Mouse (Mus musculus) intestine, embryonic 15.5 days (tissue): Measurements from ENCODE around the gene Gdf9. TPM values are rescaled to one million over a fixed set of nuclear protein-coding genes. Genes with fewer than 3 reads are reported as not detected.
A peak's percentile ranks its signal among the peaks of the same experiment; 100 is the strongest.

ENCODE experiments used
- ATAC-seq: fragments of 200-750 bp; cut with Nextera tagmentation; 2 replicates; pipeline ENCODE4 v1.8.0; 2017; ENCODE audit warnings: moderate TSS enrichment, moderate library complexity
- H3K27ac ChIP-seq: fragments of 300-500 bp; sonication (generic); 2 replicates; pipeline ENCODE4 v1.5.1; 2015; ENCODE audit warnings: mild to moderate bottlenecking, inconsistent platforms
- H3K27me3 ChIP-seq: fragments of 300-500 bp; sonication (generic); replicated peaks from 2 replicates; pipeline ENCODE4 v1.6.1; 2015; ENCODE audit warnings: inconsistent platforms
- H3K36me3 ChIP-seq: fragments of 300-500 bp; sonication (generic); 2 replicates; pipeline ENCODE4 v1.6.1; 2015; ENCODE audit warnings: inconsistent platforms
- H3K4me1 ChIP-seq: fragments of 300-500 bp; sonication (generic); replicated peaks from 2 replicates; pipeline ENCODE4 v1.6.1; 2015; ENCODE audit warnings: inconsistent platforms
- H3K4me2 ChIP-seq: fragments of 300-500 bp; sonication (generic); replicated peaks from 2 replicates; pipeline ENCODE4 v1.6.1; 2015; ENCODE audit warnings: mild to moderate bottlenecking, inconsistent platforms
- H3K4me3 ChIP-seq: fragments of 300-500 bp; sonication (generic); replicated peaks from 2 replicates; pipeline ENCODE4 v1.5.1; 2015; ENCODE audit warnings: inconsistent platforms
- H3K9ac ChIP-seq: fragments of 300-500 bp; sonication (generic); 2 replicates; pipeline ENCODE4 v1.6.1; 2015; ENCODE audit warnings: inconsistent platforms
- H3K9me3 ChIP-seq: fragments of 300-500 bp; sonication (generic); 2 replicates; pipeline ENCODE4 v1.6.1; 2016; ENCODE audit warnings: inconsistent platforms
- WGBS: fragments of 180-500 bp; shearing (Covaris S2); methylation state at CpG from one replicate; pipeline ENCODE4 v1.1.7; 2015; 5-methylcytosine and 5-hydroxymethylcytosine counted together
- polyA plus RNA-seq: library from polyadenylated mRNA; unstranded; fragments of >200 nt; fragmentation: Nextera tagmentation; extraction: Ambion mirVana; gene quantifications from 2 replicates; pipeline ENCODE4 v1.2.1, GENCODE M21; 2015

The Gdf9 gene
- polyA plus RNA-seq, 1 experiment from 2014 or later = 1.3 TPM

- 87% methylated on average over 3 of the region's 3 CpGs for WGBS
- Histone ChIP-seq H3K27me3 (no peaks in the 10 kb centered on the region), H3K36me3 (peaks cover 9% of the 10 kb centered on the region; the same call in 1 of the 2 replicates), H3K4me1 (peaks cover 8% of the 10 kb centered on the region; the same call in 1 of the 2 replicates), H3K4me3 (no peak overlapping the region), H3K9me3 (no peaks in the 10 kb centered on the region), H3K9ac (no peak overlapping the region), H3K27ac (no peak overlapping the region), H3K4me2 (no peak overlapping the region)
- no peak for ATAC-seq
Observed at GRCm38 (mm10) chr11:53427993-53428715, 2.7 kb upstream of the Gdf9 start.

DNA sequence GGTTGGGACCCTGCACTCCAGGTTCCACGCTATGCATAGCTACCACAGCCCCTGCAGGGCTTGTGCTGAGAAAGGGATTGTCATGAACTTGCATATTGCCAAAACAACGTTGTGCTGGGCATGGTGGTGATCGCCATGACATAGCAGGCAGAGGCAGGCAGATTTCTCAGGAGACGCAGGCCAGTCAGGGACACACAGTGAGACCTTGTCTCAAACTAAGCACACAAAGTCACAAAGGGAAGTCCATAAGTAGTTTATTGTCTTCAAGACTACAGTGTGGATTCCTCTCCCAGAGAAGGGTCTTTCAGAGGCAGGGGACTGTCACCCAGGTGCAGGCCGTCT is 2.1 kb upstream of the Gdf9 start:
- Histone ChIP-seq H3K27ac (no peak overlapping the region), H3K9ac (no peak overlapping the region), H3K36me3 (peaks cover 9% of the 10 kb centered on the region; the same call in 1 of the 2 replicates), H3K27me3 (no peaks in the 10 kb centered on the region), H3K9me3 (no peaks in the 10 kb centered on the region), H3K4me3 (no peak overlapping the region), H3K4me1 (peaks cover 8% of the 10 kb centered on the region; the same call in 1 of the 2 replicates), H3K4me2 (no peak overlapping the region)
- WGBS = 97% methylated on average over 5 of the region's 5 CpGs
- no peak for ATAC-seq

GRCm38 (mm10) chr11:53429182-53429581 is 1.6 kb upstream of the Gdf9 start:
- no peaks in the 10 kb centered on the region for H3K27me3 ChIP-seq
- H3K9ac ChIP-seq = no peak overlapping the region
- H3K4me1 ChIP-seq = peaks cover 8% of the 10 kb centered on the region; the same call in 1 of the 2 replicates
- H3K36me3 ChIP-seq = peaks cover 9% of the 10 kb centered on the region; the same call in 1 of the 2 replicates
- no peaks in the 10 kb centered on the region for H3K9me3 ChIP-seq
- peak overlapping the region; percentile 78 for H3K4me2 ChIP-seq
- ATAC-seq = no peak
- H3K4me3 ChIP-seq = peak overlapping the region; percentile 90; the same call in 1 of the 2 replicates
- H3K27ac ChIP-seq = no peak overlapping the region

DNA sequence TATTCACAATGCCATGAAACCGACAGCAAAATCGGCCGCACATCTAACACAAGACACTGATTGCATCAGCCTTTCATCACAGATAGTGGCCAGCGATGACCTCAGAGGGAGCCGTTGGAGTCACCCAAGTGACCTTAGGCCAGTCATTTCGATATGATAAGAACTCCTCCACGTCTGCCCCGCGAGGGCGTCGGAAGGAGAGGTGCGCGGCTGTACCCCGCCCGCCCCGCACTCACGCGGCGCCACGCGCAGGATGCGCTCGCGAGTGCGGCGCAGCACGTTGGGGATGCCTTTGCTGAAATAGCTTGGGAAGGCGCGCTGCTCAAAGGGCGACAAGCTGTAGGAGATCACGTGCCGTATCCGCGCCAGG is 538 bp upstream of the Gdf9 start:
- peak overlapping the region; percentile 91 for H3K9ac ChIP-seq
- H3K4me1 ChIP-seq = peaks cover 8% of the 10 kb centered on the region; the same call in 1 of the 2 replicates
- H3K27ac ChIP-seq = peak overlapping the region; percentile 85
- no peaks in the 10 kb centered on the region for H3K27me3 ChIP-seq
- H3K36me3 ChIP-seq = peaks cover 9% of the 10 kb centered on the region; the same call in 1 of the 2 replicates
- peak overlapping the region; percentile 90 for H3K4me3 ChIP-seq
- no peak for ATAC-seq
- peak overlapping the region; percentile 78 for H3K4me2 ChIP-seq
- no peaks in the 10 kb centered on the region for H3K9me3 ChIP-seq
- under 1% methylated on average over 34 of the region's 34 CpGs for whole genome bisulfite sequencing

DNA sequence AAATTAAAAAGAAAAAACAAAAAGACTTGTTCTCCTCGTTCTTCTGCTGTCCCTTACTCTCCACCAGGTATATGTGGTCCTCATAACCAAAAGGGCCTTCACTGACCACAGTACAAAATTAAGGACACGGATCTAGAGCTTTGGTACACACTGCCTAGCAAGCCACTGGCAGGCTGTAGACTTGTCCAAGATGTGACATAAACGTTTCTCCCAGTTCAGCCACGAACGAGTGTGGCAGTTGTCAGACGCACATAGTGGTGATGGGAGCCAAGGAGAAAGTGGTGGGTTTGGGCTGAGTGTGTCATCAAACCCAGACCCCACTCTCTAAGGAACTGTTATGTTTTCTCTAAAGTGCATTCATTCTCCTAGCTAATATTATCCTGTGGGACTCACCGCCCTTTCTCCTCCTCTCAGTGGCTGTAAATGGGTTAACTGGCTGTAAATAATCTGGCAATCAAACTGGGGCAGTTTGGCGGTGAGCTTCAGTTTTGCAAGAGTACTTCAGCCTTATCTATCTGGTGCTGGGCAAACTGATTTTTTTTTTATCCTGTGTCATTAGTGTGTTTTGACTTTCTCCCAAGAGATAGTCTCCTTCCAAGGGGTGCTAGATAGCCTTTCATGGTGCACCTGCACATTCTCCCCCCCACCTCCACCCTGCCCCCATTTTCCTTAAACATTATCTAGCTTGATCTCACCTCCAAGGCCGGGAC is 679 bp downstream of the Gdf9 start:
- 0 out of 2 replicates have a peak overlapping the region, but pooled peaks have one; percentile 9 for H3K9ac ChIP-seq
- WGBS = 10% methylated on average over 9 of the region's 9 CpGs
- peak overlapping the region; percentile 78 for H3K4me2 ChIP-seq
- no peaks in the 10 kb centered on the region for H3K9me3 ChIP-seq
- no peaks in the 10 kb centered on the region for H3K27me3 ChIP-seq
- peaks cover 8% of the 10 kb centered on the region; the same call in 1 of the 2 replicates for H3K4me1 ChIP-seq
- peak overlapping the region; percentile 68 for H3K27ac ChIP-seq
- peak; percentile 53 for ATAC-seq
- H3K4me3 ChIP-seq = peak overlapping the region; percentile 90
- peaks cover 9% of the 10 kb centered on the region; the same call in 1 of the 2 replicates for H3K36me3 ChIP-seq

- ATAC-seq = no peak
- 61% methylated on average over 6 of the region's 6 CpGs for WGBS
- no peaks in the 10 kb centered on the region for H3K27me3 ChIP-seq
- H3K9me3 ChIP-seq = no peaks in the 10 kb centered on the region
- H3K4me1 ChIP-seq = peaks cover 8% of the 10 kb centered on the region; the same call in 1 of the 2 replicates
- H3K36me3 ChIP-seq = peaks cover 9% of the 10 kb centered on the region; the same call in 1 of the 2 replicates
- no peak overlapping the region for H3K9ac ChIP-seq
- H3K4me3 ChIP-seq = no peak overlapping the region
- no peak overlapping the region for H3K4me2 ChIP-seq
- no peak overlapping the region for H3K27ac ChIP-seq
Observed at GRCm38 (mm10) chr11:53433057-53433456, 2.2 kb downstream of the Gdf9 start.

GRCm38 (mm10) chr11:53435504-53435903 is 4.7 kb downstream of the Gdf9 start:
- Histone ChIP-seq H3K27ac (no peak overlapping the region), H3K4me2 (no peak overlapping the region), H3K4me1 (peaks cover 3% of the 10 kb centered on the region; the same call in 1 of the 2 replicates), H3K4me3 (no peak overlapping the region), H3K9ac (no peak overlapping the region), H3K9me3 (no peaks in the 10 kb centered on the region), H3K27me3 (no peaks in the 10 kb centered on the region), H3K36me3 (no peaks in the 10 kb centered on the region)
- ATAC-seq = no peak
- WGBS = 79% methylated on average over 8 of the region's 8 CpGs

DNA sequence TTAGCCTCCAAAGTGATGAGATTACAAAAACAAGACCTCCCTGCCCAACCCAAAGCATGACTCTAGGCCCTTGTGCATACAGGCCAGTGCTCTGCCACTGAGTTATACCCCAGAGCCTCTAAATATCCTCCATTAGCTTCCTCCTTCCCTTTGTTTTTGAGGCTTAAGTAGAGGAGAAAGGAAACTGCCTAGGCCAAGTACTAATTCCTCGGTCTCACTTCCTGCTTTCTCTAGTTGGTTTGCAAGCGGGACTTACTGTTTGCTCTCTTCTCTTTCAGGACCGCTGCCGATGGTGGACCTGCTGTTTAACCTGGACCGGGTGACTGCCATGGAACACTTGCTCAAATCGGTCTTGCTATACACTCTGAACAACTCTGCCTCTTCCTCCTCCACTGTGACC is 5.5 kb downstream of the Gdf9 start:
- no peak overlapping the region for H3K9ac ChIP-seq
- no peak overlapping the region for H3K4me3 ChIP-seq
- no peaks in the 10 kb centered on the region for H3K27me3 ChIP-seq
- H3K27ac ChIP-seq = no peak overlapping the region
- H3K9me3 ChIP-seq = no peaks in the 10 kb centered on the region
- peaks cover 2% of the 10 kb centered on the region; the same call in 1 of the 2 replicates for H3K4me1 ChIP-seq
- WGBS = 84% methylated on average over 6 of the region's 6 CpGs
- no peak for ATAC-seq
- no peaks in the 10 kb centered on the region for H3K36me3 ChIP-seq
- no peak overlapping the region for H3K4me2 ChIP-seq

DNA sequence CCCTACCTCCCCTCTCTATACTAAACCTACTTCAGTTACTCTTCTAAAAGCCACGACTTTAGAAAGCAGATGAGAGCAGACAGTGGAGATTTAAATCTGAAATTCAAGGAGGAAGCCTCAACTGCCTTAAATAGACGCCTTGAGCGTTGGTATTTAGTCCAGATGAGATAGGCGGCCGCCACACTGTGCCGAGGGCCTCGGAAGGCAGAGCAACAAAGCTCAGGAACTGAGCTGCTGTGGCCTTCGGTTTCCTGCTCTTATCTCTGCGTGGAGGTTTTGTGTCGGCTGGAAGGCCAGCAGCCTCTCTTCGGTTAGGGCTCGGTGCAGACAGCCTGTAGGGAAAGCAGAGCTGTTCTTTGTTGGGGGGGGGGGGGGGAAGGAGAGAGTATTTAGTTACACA is 11.1 kb downstream of the Gdf9 start:
- H3K27ac ChIP-seq = no peak overlapping the region
- no peaks in the 10 kb centered on the region for H3K36me3 ChIP-seq
- 0 out of 2 replicates have a peak, but pooled peaks have one; percentile 51 for ATAC-seq
- no peak overlapping the region for H3K9ac ChIP-seq
- no peaks in the 10 kb centered on the region for H3K9me3 ChIP-seq
- no peak overlapping the region for H3K4me3 ChIP-seq
- no peaks in the 10 kb centered on the region for H3K27me3 ChIP-seq
- H3K4me2 ChIP-seq = no peak overlapping the region
- 24% methylated on average over 12 of the region's 12 CpGs for WGBS
- H3K4me1 ChIP-seq = no peaks in the 10 kb centered on the region

GRCm38 (mm10) chr11:53443861-53444260 is 13.0 kb downstream of the Gdf9 start:
- 0 out of 2 replicates have a peak, but pooled peaks have one; percentile 42 for ATAC-seq
- 34% methylated on average over 6 of the region's 6 CpGs for WGBS
- H3K9ac ChIP-seq = no peak overlapping the region

GRCm38 (mm10) chr11:53445562-53445961 is 14.7 kb downstream of the Gdf9 start:
- Histone ChIP-seq H3K4me3 (no peak overlapping the region), H3K9me3 (no peaks in the 10 kb centered on the region), H3K4me1 (0 out of 2 replicates have a peak, but pooled peaks cover 4% of the 10 kb centered on the region), H3K9ac (no peak overlapping the region), H3K36me3 (no peaks in the 10 kb centered on the region), H3K4me2 (no peak overlapping the region), H3K27me3 (no peaks in the 10 kb centered on the region), H3K27ac (no peak overlapping the region)
- no peak for ATAC-seq
- WGBS = 61% methylated on average over 13 of the region's 13 CpGs

More at GRCm38 (mm10) chr11:53443861-53444260, 13.0 kb downstream of the Gdf9 start:
- no peaks in the 10 kb centered on the region for H3K4me1 ChIP-seq
- H3K36me3 ChIP-seq = no peaks in the 10 kb centered on the region
- H3K9me3 ChIP-seq = no peaks in the 10 kb centered on the region
- no peaks in the 10 kb centered on the region for H3K27me3 ChIP-seq
- no peak overlapping the region for H3K4me2 ChIP-seq
- H3K4me3 ChIP-seq = no peak overlapping the region
- no peak overlapping the region for H3K27ac ChIP-seq

DNA sequence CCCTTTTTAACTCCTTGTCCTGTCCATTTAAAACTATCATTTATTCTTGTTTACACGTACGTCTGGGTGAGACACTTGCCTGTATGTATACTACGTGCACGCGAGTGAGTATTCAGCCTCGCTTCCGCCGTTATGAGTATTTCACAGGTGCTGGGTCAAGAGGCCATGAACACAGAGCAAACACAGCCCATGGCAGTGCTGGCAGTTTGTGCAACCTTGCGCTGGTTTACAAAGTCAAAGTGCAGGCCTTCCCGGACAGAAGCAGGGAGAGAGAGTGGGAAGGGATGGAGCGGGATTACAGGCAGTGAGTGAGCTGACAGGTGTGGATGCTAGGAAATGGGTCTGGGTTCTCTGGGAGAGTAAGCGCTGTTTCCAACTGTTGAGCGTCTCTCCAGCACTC is 15.4 kb downstream of the Gdf9 start:
- Histone ChIP-seq H3K4me3 (no peak overlapping the region), H3K27ac (no peak overlapping the region), H3K9me3 (no peaks in the 10 kb centered on the region), H3K4me1 (peaks cover 10% of the 10 kb centered on the region; the same call in 1 of the 2 replicates), H3K9ac (no peak overlapping the region), H3K4me2 (no peak overlapping the region), H3K27me3 (no peaks in the 10 kb centered on the region), H3K36me3 (no peaks in the 10 kb centered on the region)
- no peak for ATAC-seq
- WGBS = 65% methylated on average over 13 of the region's 13 CpGs
